Mouse (Mus musculus): ENCODE measurements at regions not wholly inside any gene's neighbourhood (a gene's known extent, or its start where the extent isn't known, plus 50 kb on each side); places are given as distances from the start of the nearest gene placed in this dataset.

DNA sequence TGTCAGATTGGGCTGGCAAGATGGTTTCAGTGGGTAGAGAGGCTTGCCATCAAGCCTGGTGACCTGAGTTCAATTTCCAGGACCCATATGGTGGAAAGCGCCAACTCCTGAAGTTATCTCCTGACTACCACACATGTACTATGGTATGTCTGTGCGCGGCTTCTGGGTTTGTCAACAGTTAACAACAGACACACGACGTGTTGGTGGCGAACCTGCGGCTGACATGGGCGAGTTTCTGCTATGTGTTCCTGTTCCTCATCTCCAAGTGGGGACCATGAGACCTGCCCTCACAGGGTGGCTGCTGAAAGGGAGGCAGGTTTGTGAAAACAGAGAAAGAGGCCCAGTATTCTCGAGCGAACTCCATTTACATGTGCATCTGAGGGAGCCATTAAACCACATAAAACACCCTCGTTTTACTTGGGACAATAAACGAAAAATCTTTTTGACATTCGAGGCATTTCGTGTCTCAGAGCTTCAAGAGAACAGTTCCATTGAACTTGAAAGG, 210.0 kb upstream of the Kazn start:
- TF ChIP-seq CTCF (IDR thresholded peaks at IDR 0.05; ENCODE audit: low read depth, low read length), result no peak
- TF ChIP-seq POLR2A (IDR thresholded peaks at IDR 0.05; ENCODE audit: borderline replicate concordance, low read depth, low read length), result no peak
